Mouse (Mus musculus) erythroblast, embryonic 14.5 days (primary cell): Measurements from ENCODE around the gene Pknox2.

Experiments
- GATA1 ChIP-seq: IDR thresholded peaks from 2 replicates; pipeline ENCODE4 v1.6.1; 2012; ENCODE audit warnings: low read length, inconsistent platforms, mixed read lengths
- TAL1 ChIP-seq: IDR thresholded peaks from 3 replicates; pipeline ENCODE4 v1.6.1; 2012; ENCODE audit warnings: low read length, inconsistent platforms, mixed read lengths

- TF ChIP-seq GATA1, result no peak
- no peak for TF ChIP-seq TAL1
These were observed 170.4 kb downstream of the Pknox2 start for GRCm38 (mm10) chr9:36976596-36977362.
